Mouse (Mus musculus): ENCODE results near the gene Zfp362.
A peak's percentile ranks its signal among the peaks of the same experiment; 100 is the strongest.

Zfp362 gene

GRCm38 (mm10) chr4:128841259-128841658 lies 35.4 kb upstream of the Zfp362 start:
- TF ChIP-seq NANOG (IDR thresholded peaks at IDR 0.05; ENCODE audit: borderline replicate concordance, low read length) (no peak), POU5F1 (IDR thresholded peaks at IDR 0.05; ENCODE audit: borderline replicate concordance, low read length) (no peak), CTCF (conservative IDR thresholded peaks at IDR 0.05; ENCODE audit: low read length) (no peak)

GRCm38 (mm10) chr4:128839811-128840738 lies 34.2 kb upstream of the Zfp362 start:
- peaks cover 42% of the 10 kb centered on the region for H3K4me1 ChIP-seq (replicated peaks; ENCODE audit: low read depth, low read length)
- H3K36me3 ChIP-seq (ENCODE audit: insufficient read depth, low read length): no peaks in the 10 kb centered on the region
- peaks cover 22% of the 10 kb centered on the region for H3K27me3 ChIP-seq (ENCODE audit: insufficient read depth, low read length)
- no peak overlapping the region for H3K4me3 ChIP-seq (replicated peaks; ENCODE audit: low read length)
- no peaks in the 10 kb centered on the region for H3K9me3 ChIP-seq (ENCODE audit: low read length)
- TF ChIP-seq CTCF (conservative IDR thresholded peaks at IDR 0.05; ENCODE audit: low read length) (no peak), NANOG (IDR thresholded peaks at IDR 0.05; ENCODE audit: borderline replicate concordance, low read length) (no peak), POU5F1 (IDR thresholded peaks at IDR 0.05; ENCODE audit: borderline replicate concordance, low read length) (no peak)

More at GRCm38 (mm10) chr4:128841259-128841658, 35.4 kb upstream of the Zfp362 start:
- Histone ChIP-seq H3K4me3 (replicated peaks; ENCODE audit: low read length) (no peak overlapping the region), H3K27me3 (ENCODE audit: insufficient read depth, low read length) (peaks cover 19% of the 10 kb centered on the region), H3K4me1 (replicated peaks; ENCODE audit: low read depth, low read length) (peaks cover 42% of the 10 kb centered on the region), H3K9me3 (ENCODE audit: low read length) (no peaks in the 10 kb centered on the region), H3K36me3 (ENCODE audit: insufficient read depth, low read length) (no peaks in the 10 kb centered on the region)

- H3K27me3 ChIP-seq (ENCODE audit: insufficient read depth, low read length): peaks cover 22% of the 10 kb centered on the region
- TF ChIP-seq NANOG (IDR thresholded peaks at IDR 0.05; ENCODE audit: borderline replicate concordance, low read length) (no peak), POU5F1 (IDR thresholded peaks at IDR 0.05; ENCODE audit: borderline replicate concordance, low read length) (no peak), CTCF (conservative IDR thresholded peaks at IDR 0.05; ENCODE audit: low read length) (no peak)
- peaks cover 29% of the 10 kb centered on the region for H3K4me1 ChIP-seq (replicated peaks; ENCODE audit: low read depth, low read length)
- H3K4me3 ChIP-seq (replicated peaks; ENCODE audit: low read length): no peak overlapping the region
- H3K36me3 ChIP-seq (ENCODE audit: insufficient read depth, low read length): no peaks in the 10 kb centered on the region
- no peaks in the 10 kb centered on the region for H3K9me3 ChIP-seq (ENCODE audit: low read length)
Measured at GRCm38 (mm10) chr4:128838202-128838601, 32.4 kb upstream of the Zfp362 start.

DNA sequence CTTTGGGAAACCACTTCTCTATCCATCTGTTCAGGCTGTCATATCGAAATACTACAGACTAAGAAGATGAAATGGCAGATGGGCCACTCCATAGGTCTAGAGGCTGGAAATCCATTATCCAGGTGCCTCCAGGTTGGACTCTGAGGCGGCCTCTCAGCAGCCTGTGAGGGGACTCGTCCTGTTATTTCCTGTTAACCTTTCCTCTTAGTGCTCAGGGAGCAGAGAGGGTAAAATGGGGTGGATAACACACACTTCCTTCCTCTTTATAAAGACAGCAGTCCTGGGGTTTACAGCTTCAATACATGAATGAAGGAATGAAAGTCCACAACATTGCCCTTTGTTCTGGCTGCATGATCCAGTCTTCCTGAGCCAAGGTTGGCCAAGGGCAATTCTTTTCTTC lies 18.3 kb upstream of the Zfp362 start:
- 0 out of 2 replicates have a peak, but pooled peaks cover 7% of the 10 kb centered on the region for H3K9me3 ChIP-seq (ENCODE audit: low read length)
- TF ChIP-seq CTCF (conservative IDR thresholded peaks at IDR 0.05; ENCODE audit: low read length) (no peak), NANOG (IDR thresholded peaks at IDR 0.05; ENCODE audit: borderline replicate concordance, low read length) (no peak), POU5F1 (IDR thresholded peaks at IDR 0.05; ENCODE audit: borderline replicate concordance, low read length) (no peak)
- no peaks in the 10 kb centered on the region; the same call in 1 of the 2 replicates for H3K4me1 ChIP-seq (replicated peaks; ENCODE audit: low read depth, low read length)
- peaks cover 11% of the 10 kb centered on the region for H3K27me3 ChIP-seq (ENCODE audit: insufficient read depth, low read length)
- H3K36me3 ChIP-seq (ENCODE audit: insufficient read depth, low read length): no peaks in the 10 kb centered on the region
- H3K4me3 ChIP-seq (replicated peaks; ENCODE audit: low read length): no peak overlapping the region

- H3K4me3 ChIP-seq (replicated peaks; ENCODE audit: low read length): no peak overlapping the region
- peaks cover 4% of the 10 kb centered on the region; the same call in 1 of the 2 replicates for H3K4me1 ChIP-seq (replicated peaks; ENCODE audit: low read depth, low read length)
- H3K36me3 ChIP-seq (ENCODE audit: insufficient read depth, low read length): no peaks in the 10 kb centered on the region
- H3K9me3 ChIP-seq (ENCODE audit: low read length): no peaks in the 10 kb centered on the region
- peaks cover 20% of the 10 kb centered on the region for H3K27me3 ChIP-seq (ENCODE audit: insufficient read depth, low read length)
- no peak for TF ChIP-seq NANOG (IDR thresholded peaks at IDR 0.05; ENCODE audit: borderline replicate concordance, low read length)
- TF ChIP-seq CTCF (conservative IDR thresholded peaks at IDR 0.05; ENCODE audit: low read length): no peak
Measured at GRCm38 (mm10) chr4:128820568-128820967, 14.7 kb upstream of the Zfp362 start.

DNA sequence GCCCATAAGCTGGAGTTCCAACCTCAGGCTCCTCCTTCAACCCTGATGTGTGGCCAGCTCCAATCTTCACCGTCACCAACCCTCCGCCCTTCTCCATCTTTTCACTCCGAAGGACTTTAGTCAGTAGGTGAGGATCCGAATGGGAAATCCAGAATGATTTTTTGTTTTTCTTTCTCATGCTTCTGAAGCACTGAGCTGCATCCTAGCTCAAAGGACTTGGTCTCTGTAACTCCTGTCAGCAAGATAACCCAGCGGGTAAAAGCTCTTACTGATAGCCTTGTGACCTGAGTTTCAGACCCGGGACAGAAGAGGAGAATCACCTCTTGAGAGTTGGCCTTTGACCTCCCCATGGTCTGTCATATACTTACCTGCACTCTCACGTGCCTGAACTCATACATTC lies 11.2 kb upstream of the Zfp362 start:
- H3K4me3 ChIP-seq (replicated peaks; ENCODE audit: low read length): no peak overlapping the region
- H3K9me3 ChIP-seq (ENCODE audit: low read length): no peaks in the 10 kb centered on the region
- TF ChIP-seq POU5F1 (IDR thresholded peaks at IDR 0.05; ENCODE audit: borderline replicate concordance, low read length) (no peak), NANOG (IDR thresholded peaks at IDR 0.05; ENCODE audit: borderline replicate concordance, low read length) (no peak), CTCF (conservative IDR thresholded peaks at IDR 0.05; ENCODE audit: low read length) (no peak)
- H3K27me3 ChIP-seq (ENCODE audit: insufficient read depth, low read length): peaks cover 13% of the 10 kb centered on the region; the same call in 1 of the 2 replicates
- H3K4me1 ChIP-seq (replicated peaks; ENCODE audit: low read depth, low read length): peaks cover 18% of the 10 kb centered on the region
- H3K36me3 ChIP-seq (ENCODE audit: insufficient read depth, low read length): no peaks in the 10 kb centered on the region

DNA sequence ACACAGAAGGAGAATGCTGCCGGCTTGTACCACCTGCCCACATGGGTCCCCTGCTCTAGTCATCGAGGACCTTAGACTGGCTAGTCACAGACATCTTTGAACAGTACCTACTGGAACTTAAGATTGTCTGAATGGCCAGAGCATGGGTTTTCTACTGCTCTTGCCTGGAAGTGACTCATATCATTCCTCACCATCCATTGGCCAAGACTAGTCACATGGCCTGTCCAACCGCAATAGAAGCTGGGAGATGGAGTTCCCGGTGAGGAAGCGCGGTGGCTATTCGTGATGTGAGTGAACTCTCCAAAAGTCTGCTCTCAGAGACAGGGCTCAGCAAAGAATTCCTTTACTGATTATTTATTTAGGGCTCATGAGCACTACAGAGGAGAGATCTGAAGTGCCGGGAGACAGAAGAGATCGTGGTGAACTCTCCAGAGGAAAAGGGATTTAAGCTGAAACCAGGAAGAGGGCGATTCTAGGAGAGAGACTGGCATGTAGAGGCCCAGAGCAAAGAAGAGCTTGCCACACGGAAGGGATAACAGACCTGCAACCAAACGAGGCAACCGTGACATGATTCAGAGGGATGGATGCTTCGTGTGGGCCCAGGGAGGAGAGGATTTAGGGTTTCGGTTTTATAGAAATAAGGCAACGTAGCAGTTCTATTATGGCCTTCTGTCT lies 5.7 kb upstream of the Zfp362 start:
- H3K9me3 ChIP-seq (ENCODE audit: low read length): no peaks in the 10 kb centered on the region
- peak overlapping the region; percentile 80 for H3K4me3 ChIP-seq (replicated peaks; ENCODE audit: low read length)
- H3K4me1 ChIP-seq (replicated peaks; ENCODE audit: low read depth, low read length): peaks cover 41% of the 10 kb centered on the region
- no peaks in the 10 kb centered on the region for H3K36me3 ChIP-seq (ENCODE audit: insufficient read depth, low read length)
- TF ChIP-seq NANOG (IDR thresholded peaks at IDR 0.05; ENCODE audit: borderline replicate concordance, low read length) (no peak), CTCF (conservative IDR thresholded peaks at IDR 0.05; ENCODE audit: low read length) (no peak), POU5F1 (IDR thresholded peaks at IDR 0.05; ENCODE audit: borderline replicate concordance, low read length) (no peak)
- peaks cover 32% of the 10 kb centered on the region for H3K27me3 ChIP-seq (ENCODE audit: insufficient read depth, low read length)

- Histone ChIP-seq H3K36me3 (ENCODE audit: insufficient read depth, low read length) (no peaks in the 10 kb centered on the region), H3K27me3 (ENCODE audit: insufficient read depth, low read length) (peaks cover 57% of the 10 kb centered on the region), H3K4me3 (replicated peaks; ENCODE audit: low read length) (peak overlapping the region; percentile 79), H3K9me3 (ENCODE audit: low read length) (no peaks in the 10 kb centered on the region), H3K4me1 (replicated peaks; ENCODE audit: low read depth, low read length) (peaks cover 54% of the 10 kb centered on the region)
- TF ChIP-seq POU5F1 (IDR thresholded peaks at IDR 0.05; ENCODE audit: borderline replicate concordance, low read length) (no peak), NANOG (IDR thresholded peaks at IDR 0.05; ENCODE audit: borderline replicate concordance, low read length) (no peak)
Measured at GRCm38 (mm10) chr4:128806827-128807179, 958 bp upstream of the Zfp362 start.

Data from E14TG2a.4 (cell line).